Mouse (Mus musculus) MEL (cell line): Measurements from ENCODE around the gene Fcrla. TPM values are rescaled to one million over a fixed set of nuclear protein-coding genes. Genes with fewer than 3 reads are reported as not detected.

ENCODE experiments used
- DNase-seq: peaks from one replicate; pipeline ENCODE4 v3.0.0; 2011; ENCODE audit warnings: low read depth, low spot score
- H3K27ac ChIP-seq: 2 replicates; pipeline ENCODE4 v1.5.1; 2012; ENCODE audit warnings: low read depth, mild to moderate bottlenecking, control low read depth, low read length, moderate library complexity; ENCODE audit not compliant: control insufficient read depth
- H3K27me3 ChIP-seq, 2 experiments: fragments of 150-350 bp in 1 of 2; sonication (generic) in 1 of 2; 2 replicates each; pipeline ENCODE4 v1.6.1; 2012; ENCODE audit warnings: low read length in 2 of 2, mild to moderate bottlenecking in 2 of 2, improper control_type of control experiment in 1 of 2, moderate library complexity in 1 of 2; ENCODE audit not compliant: insufficient read depth in 2 of 2, control insufficient read depth in 1 of 2
- H3K36me3 ChIP-seq, 2 experiments: 2 replicates each; pipeline ENCODE4 v1.6.1; 2012 to 2014; ENCODE audit warnings: low read length in 2 of 2, improper control_type of control experiment in 1 of 2, inconsistent platforms in 1 of 2, mild to moderate bottlenecking in 1 of 2; ENCODE audit not compliant: insufficient read depth in 2 of 2, control insufficient read depth in 1 of 2
- H3K4me1 ChIP-seq, 2 experiments: fragments of 150-350 bp in 1 of 2; sonication (generic) in 1 of 2; 2 replicates each; pipeline ENCODE4 v1.6.1; 2012; ENCODE audit warnings: low read length in 2 of 2, improper control_type of control experiment in 1 of 2, mild to moderate bottlenecking in 1 of 2; ENCODE audit not compliant: insufficient read depth in 2 of 2, control insufficient read depth in 1 of 2
- H3K4me3 ChIP-seq, 2 experiments: fragments of 150-350 bp in 1 of 2; sonication (generic) in 1 of 2; 2 replicates each; pipeline ENCODE4 v1.5.1; 2012; ENCODE audit warnings: low read depth in 2 of 2, low read length in 2 of 2, mild to moderate bottlenecking in 2 of 2, moderate library complexity in 2 of 2, control low read depth in 1 of 2, improper control_type of control experiment in 1 of 2; ENCODE audit not compliant: control insufficient read depth in 1 of 2, insufficient read depth in 1 of 2
- H3K79me2 ChIP-seq: 2 replicates; pipeline ENCODE4 v1.6.1; 2012; ENCODE audit warnings: mild to moderate bottlenecking, low read length, moderate library complexity; ENCODE audit not compliant: control insufficient read depth, poor library complexity, insufficient read depth
- H3K9ac ChIP-seq: 2 replicates; pipeline ENCODE4 v1.6.1; 2012; ENCODE audit warnings: low read depth, mild to moderate bottlenecking, control low read depth, low read length, moderate library complexity; ENCODE audit not compliant: control insufficient read depth, poor library complexity, severe bottlenecking
- H3K9me3 ChIP-seq: fragments of 150-350 bp; sonication (generic); replicated peaks from 2 replicates; pipeline ENCODE4 v1.6.1; 2012; ENCODE audit warnings: mild to moderate bottlenecking, low read length, improper control_type of control experiment, moderate library complexity; ENCODE audit not compliant: insufficient read depth
- CHD2 ChIP-seq: IDR thresholded peaks from 2 replicates; pipeline ENCODE4 v1.6.1; 2011; ENCODE audit warnings: low read length, improper control_type of control experiment
- CTCF ChIP-seq, 3 experiments: IDR thresholded peaks in 2 of 3; conservative IDR thresholded peaks in 1 of 3; 2 replicates each; pipeline ENCODE4 v1.5.1; 2011 to 2012; ENCODE audit warnings: low read length in 3 of 3, low read depth in 2 of 3, mild to moderate bottlenecking in 2 of 3, improper control_type of control experiment in 1 of 3, inconsistent platforms in 1 of 3, mixed read lengths in 1 of 3, moderate library complexity in 1 of 3; ENCODE audit not compliant: control insufficient read depth in 1 of 3, insufficient read depth in 1 of 3, poor library complexity in 1 of 3, severe bottlenecking in 1 of 3
- ELF1 ChIP-seq: IDR thresholded peaks from 2 replicates; pipeline ENCODE4 v1.6.1; 2014; ENCODE audit warnings: low read depth, mild to moderate bottlenecking, inconsistent platforms, low read length, improper control_type of control experiment, moderate library complexity
- ETS1 ChIP-seq: IDR thresholded peaks from 2 replicates; pipeline ENCODE4 v1.6.1; 2012; ENCODE audit warnings: low read depth, mild to moderate bottlenecking, inconsistent platforms, low read length, improper control_type of control experiment, moderate library complexity
- GABPA ChIP-seq: IDR thresholded peaks from 2 replicates; pipeline ENCODE4 v1.6.1; 2012; ENCODE audit warnings: low read depth, mild to moderate bottlenecking, inconsistent platforms, low read length, improper control_type of control experiment, moderate library complexity
- GATA1 ChIP-seq: IDR thresholded peaks from 2 replicates; pipeline ENCODE4 v1.6.1; 2011; ENCODE audit warnings: low read depth, low read length, improper control_type of control experiment
- JUND ChIP-seq: IDR thresholded peaks from 2 replicates; pipeline ENCODE4 v1.6.1; 2011; ENCODE audit warnings: low read depth, mild to moderate bottlenecking, improper control_type of control experiment, low read length
- MAFK ChIP-seq: IDR thresholded peaks from 2 replicates; pipeline ENCODE4 v1.6.1; 2011; ENCODE audit warnings: low read depth, mild to moderate bottlenecking, low read length, improper control_type of control experiment, borderline replicate concordance
- MAX ChIP-seq: IDR thresholded peaks from 2 replicates; pipeline ENCODE4 v1.6.1; 2011; ENCODE audit warnings: low read length, improper control_type of control experiment
- MAZ ChIP-seq: IDR thresholded peaks from 2 replicates; pipeline ENCODE4 v1.6.1; 2012; ENCODE audit warnings: low read depth, mild to moderate bottlenecking, inconsistent platforms, low read length, improper control_type of control experiment
- MEF2A ChIP-seq: IDR thresholded peaks from 2 replicates; pipeline ENCODE4 v1.6.1; 2014; ENCODE audit warnings: low read depth, mild to moderate bottlenecking, inconsistent platforms, low read length, improper control_type of control experiment; ENCODE audit not compliant: poor library complexity, insufficient replicate concordance, severe bottlenecking; ENCODE audit errors: extremely low read depth
- MXI1 ChIP-seq: IDR thresholded peaks from 2 replicates; pipeline ENCODE4 v1.6.1; 2011; ENCODE audit warnings: mild to moderate bottlenecking, low read depth, low read length, improper control_type of control experiment
- MYB ChIP-seq: IDR thresholded peaks from 2 replicates; pipeline ENCODE4 v1.6.1; 2011; ENCODE audit warnings: mild to moderate bottlenecking, low read depth, low read length, improper control_type of control experiment
- MYC ChIP-seq: IDR thresholded peaks from 2 replicates; pipeline ENCODE4 v1.6.1; 2011; ENCODE audit warnings: low read depth, mild to moderate bottlenecking, low read length, improper control_type of control experiment, moderate library complexity
- POLR2A ChIP-seq, 2 experiments: IDR thresholded peaks; 2 replicates each; pipeline ENCODE4 v1.6.1; 2011 to 2012; ENCODE audit warnings: low read length in 2 of 2, mild to moderate bottlenecking in 2 of 2, control low read depth in 1 of 2, improper control_type of control experiment in 1 of 2, low read depth in 1 of 2, moderate library complexity in 1 of 2; ENCODE audit not compliant: control insufficient read depth in 1 of 2, insufficient read depth in 1 of 2, poor library complexity in 1 of 2
- POLR2AphosphoS2 ChIP-seq: IDR thresholded peaks from 2 replicates; pipeline ENCODE4 v1.6.1; 2011; ENCODE audit warnings: low read length, improper control_type of control experiment
- RAD21 ChIP-seq: IDR thresholded peaks from 2 replicates; pipeline ENCODE4 v1.6.1; 2011; ENCODE audit warnings: mild to moderate bottlenecking, low read depth, low read length, improper control_type of control experiment
- RCOR1 ChIP-seq: IDR thresholded peaks from 2 replicates; pipeline ENCODE4 v1.6.1; 2012; ENCODE audit warnings: low read depth, mild to moderate bottlenecking, inconsistent platforms, low read length, improper control_type of control experiment
- SIN3A ChIP-seq: IDR thresholded peaks from 2 replicates; pipeline ENCODE4 v1.6.1; 2012; ENCODE audit warnings: low read length, improper control_type of control experiment, inconsistent platforms
- SMC3 ChIP-seq: IDR thresholded peaks from 2 replicates; pipeline ENCODE4 v1.6.1; 2011; ENCODE audit warnings: low read depth, low read length, improper control_type of control experiment
- TAL1 ChIP-seq: IDR thresholded peaks from 2 replicates; pipeline ENCODE4 v1.6.1; 2012; ENCODE audit warnings: mild to moderate bottlenecking, inconsistent platforms, low read length, moderate library complexity, mixed read lengths
- TBP ChIP-seq: IDR thresholded peaks from 2 replicates; pipeline ENCODE4 v1.8.0; 2011; ENCODE audit warnings: low read depth, low read length, improper control_type of control experiment
- TCF12 ChIP-seq: IDR thresholded peaks from 2 replicates; pipeline ENCODE4 v1.6.1; 2014; ENCODE audit warnings: low read depth, mild to moderate bottlenecking, inconsistent platforms, low read length, improper control_type of control experiment, moderate library complexity
- UBTF ChIP-seq: IDR thresholded peaks from 2 replicates; pipeline ENCODE4 v1.6.1; 2012; ENCODE audit warnings: low read depth, mild to moderate bottlenecking, inconsistent platforms, low read length, improper control_type of control experiment, moderate library complexity, borderline replicate concordance; ENCODE audit not compliant: insufficient read depth
- USF1 ChIP-seq: IDR thresholded peaks from 2 replicates; pipeline ENCODE4 v1.6.1; 2014; ENCODE audit warnings: low read depth, mild to moderate bottlenecking, inconsistent platforms, low read length, improper control_type of control experiment, moderate library complexity
- ZC3H11A ChIP-seq: IDR thresholded peaks from 2 replicates; pipeline ENCODE4 v1.6.1; 2012; ENCODE audit warnings: low read depth, mild to moderate bottlenecking, inconsistent platforms, low read length, improper control_type of control experiment
- ZMIZ1 ChIP-seq: IDR thresholded peaks from 2 replicates; pipeline ENCODE4 v1.6.1; 2012; ENCODE audit warnings: low read depth, mild to moderate bottlenecking, inconsistent platforms, low read length, improper control_type of control experiment, moderate library complexity
- ZNF384 ChIP-seq: IDR thresholded peaks from 2 replicates; pipeline ENCODE4 v1.6.1; 2012; ENCODE audit warnings: low read depth, mild to moderate bottlenecking, inconsistent platforms, low read length, improper control_type of control experiment
- polyA plus RNA-seq, 2 experiments: library from polyadenylated mRNA; stranded (reverse) in 1 of 2; unstranded in 1 of 2; fragments of >175 nt in 1 of 2; fragments of >200 nt in 1 of 2; gene quantifications; 2 replicates each; pipeline versions ENCODE4 v1.2.1 to v1.2.4; 2012; ENCODE audit warnings: low replicate concordance in 2 of 2, low read depth in 1 of 2; ENCODE audit not compliant: insufficient read length in 2 of 2, insufficient read depth in 1 of 2, missing spikeins in 1 of 2
- total RNA-seq: library from RNA; depleted of rRNA; stranded (reverse); fragments of 300-350 nt; gene quantifications from 2 replicates; pipeline ENCODE4 v1.2.3, GENCODE M21; 2012

Fcrla gene
- total and polyA plus RNA-seq, 3 experiments, result 0.12 to 0.18 TPM; not detected in 1

GRCm38 (mm10) chr1:170900799-170901467 lies 26.4 kb downstream of the Fcrla start:
- Histone ChIP-seq H3K4me1 (peaks cover 15 to 21% of the 10 kb centered on the region in 2 experiments), H3K4me3 (peak overlapping the region; percentile 38 to 52), H3K79me2 (no peaks in the 10 kb centered on the region)
- TF ChIP-seq MYC (peak; percentile 54; the same call in 1 of the 2 replicates), USF1 (no peak), SMC3 (peak; percentile 70), TBP (0 out of 2 replicates have a peak, but pooled peaks have one; percentile 1), RAD21 (peak; percentile 91), ZNF384 (peak; percentile 88), SIN3A (peak; percentile 68), UBTF (no peak), ZC3H11A (peak; percentile 84), TCF12 (0 out of 2 replicates have a peak, but pooled peaks have one; percentile 14), CTCF (IDR thresholded peaks at IDR 0.05 in 2 of 3, conservative IDR thresholded peaks at IDR 0.05 in 1 of 3; ENCODE audit: control insufficient read depth in 1 of 3, insufficient read depth in 1 of 3, low read depth in 2 of 3, low read length in 3 of 3, poor library complexity in 1 of 3, severe bottlenecking in 1 of 3) (peak in 2 of 3 experiments; percentile 49 to 64; a peak in 5 of 6 replicates), ELF1 (peak; percentile 92), POLR2AphosphoS2 (no peak), ETS1 (peak; percentile 21; the same call in 1 of the 2 replicates)
- TF ChIP-seq, all 39 proteins: peak for 11
- Histone ChIP-seq H3K36me3 (peaks cover 0 to 10% of the 10 kb centered on the region in 2 experiments; a peak in 2 of 4 replicates), H3K9me3 (no peaks in the 10 kb centered on the region), H3K27me3 (no peaks in the 10 kb centered on the region), H3K27ac (peak overlapping the region; percentile 18), H3K9ac (peak overlapping the region; percentile 49)
- peak; percentile 88 for DNase-seq

- Histone ChIP-seq H3K4me1 (peaks cover 15 to 21% of the 10 kb centered on the region in 2 experiments), H3K4me3 (peak overlapping the region; percentile 53 to 72), H3K27me3 (no peaks in the 10 kb centered on the region), H3K79me2 (no peaks in the 10 kb centered on the region), H3K9me3 (no peaks in the 10 kb centered on the region), H3K36me3 (peaks cover 0 to 13% of the 10 kb centered on the region in 2 experiments; a peak in 2 of 4 replicates), H3K9ac (peak overlapping the region; percentile 39), H3K27ac (no peak overlapping the region)
- peak; percentile 62 for DNase-seq
- TF ChIP-seq JUND (no peak), GATA1 (peak; percentile 78), TBP (no peak), CTCF (IDR thresholded peaks at IDR 0.05 in 2 of 3, conservative IDR thresholded peaks at IDR 0.05 in 1 of 3; ENCODE audit: control insufficient read depth in 1 of 3, insufficient read depth in 1 of 3, low read depth in 2 of 3, low read length in 3 of 3, poor library complexity in 1 of 3, severe bottlenecking in 1 of 3) (no peak), ELF1 (0 out of 2 replicates have a peak, but pooled peaks have one; percentile 19), GABPA (no peak), MAX (no peak), ZMIZ1 (no peak), RCOR1 (0 out of 2 replicates have a peak, but pooled peaks have one; percentile 19), MAFK (no peak), POLR2A (IDR thresholded peaks at IDR 0.05; ENCODE audit: control insufficient read depth in 1 of 2, insufficient read depth in 1 of 2, low read depth in 1 of 2, low read length in 2 of 2, poor library complexity in 1 of 2) (no peak), MYB (0 out of 2 replicates have a peak, but pooled peaks have one; percentile 37), ETS1 (no peak), TAL1 (no peak), SIN3A (0 out of 2 replicates have a peak, but pooled peaks have one; percentile 19), CHD2 (no peak), ZNF384 (no peak), MAZ (no peak), MYC (no peak), MEF2A (no peak), USF1 (no peak), MXI1 (no peak; the same call in 1 of the 2 replicates)
Measured at GRCm38 (mm10) chr1:170898413-170899075, 28.8 kb downstream of the Fcrla start.
